Mouse (Mus musculus): ENCODE data around the gene Gabpb2.

Gabpb2 gene

GRCm38 (mm10) chr3:95194721-95195135, 23.0 kb downstream of the Gabpb2 start:
- no peak for DNase-seq (ENCODE audit: low read depth, low spot score)

- no peak for DNase-seq (ENCODE audit: low read depth, low spot score)
Observed at GRCm38 (mm10) chr3:95186888-95187287, 30.8 kb downstream of the Gabpb2 start.

- no peak for DNase-seq (ENCODE audit: low read depth, low spot score)
Observed at GRCm38 (mm10) chr3:95186100-95186499, 31.6 kb downstream of the Gabpb2 start.

- DNase-seq (ENCODE audit: low read depth, low spot score) = no peak
Observed at GRCm38 (mm10) chr3:95184796-95185577, 32.7 kb downstream of the Gabpb2 start.

- no peak for DNase-seq (ENCODE audit: low read depth, low spot score)
Observed at GRCm38 (mm10) chr3:95181841-95182240, 35.9 kb downstream of the Gabpb2 start.

GRCm38 (mm10) chr3:95179890-95180289, 37.8 kb downstream of the Gabpb2 start:
- no peak for DNase-seq (ENCODE audit: low read depth, low spot score)

- no peak for DNase-seq (ENCODE audit: low read depth, low spot score)
Observed at GRCm38 (mm10) chr3:95178948-95179347, 38.8 kb downstream of the Gabpb2 start.

GRCm38 (mm10) chr3:95177583-95177982, 40.1 kb downstream of the Gabpb2 start:
- DNase-seq (ENCODE audit: low read depth, low spot score) = no peak

GRCm38 (mm10) chr3:95176500-95176899, 41.2 kb downstream of the Gabpb2 start:
- no peak for DNase-seq (ENCODE audit: low read depth, low spot score)

GRCm38 (mm10) chr3:95174011-95174592, 43.6 kb downstream of the Gabpb2 start:
- DNase-seq (ENCODE audit: low read depth, low spot score) = peak; percentile 78

GRCm38 (mm10) chr3:95173256-95173949, 44.3 kb downstream of the Gabpb2 start:
- DNase-seq (ENCODE audit: low read depth, low spot score) = no peak

- DNase-seq (ENCODE audit: low read depth, low spot score) = no peak
Observed at GRCm38 (mm10) chr3:95172526-95173255, 45.0 kb downstream of the Gabpb2 start.

GRCm38 (mm10) chr3:95171105-95171504, 46.6 kb downstream of the Gabpb2 start:
- DNase-seq (ENCODE audit: low read depth, low spot score) = no peak

- no peak for DNase-seq (ENCODE audit: low read depth, low spot score)
Observed at GRCm38 (mm10) chr3:95169996-95170395, 47.7 kb downstream of the Gabpb2 start.

GRCm38 (mm10) chr3:95164840-95165239, 52.9 kb downstream of the Gabpb2 start:
- no peak for DNase-seq (ENCODE audit: low read depth, low spot score)

GRCm38 (mm10) chr3:95164256-95164550, 53.5 kb downstream of the Gabpb2 start:
- no peak for DNase-seq (ENCODE audit: low read depth, low spot score)

GRCm38 (mm10) chr3:95163419-95164255, 54.1 kb downstream of the Gabpb2 start:
- DNase-seq (ENCODE audit: low read depth, low spot score) = no peak

GRCm38 (mm10) chr3:95162345-95162628, 55.4 kb downstream of the Gabpb2 start:
- no peak for DNase-seq (ENCODE audit: low read depth, low spot score)

GRCm38 (mm10) chr3:95161618-95162344, 55.9 kb downstream of the Gabpb2 start:
- DNase-seq (ENCODE audit: low read depth, low spot score) = no peak

GRCm38 (mm10) chr3:95161041-95161551, 56.6 kb downstream of the Gabpb2 start:
- DNase-seq (ENCODE audit: low read depth, low spot score) = peak; percentile 14
